Mouse (Mus musculus) cerebellum, adult 2 months (tissue): ENCODE measurements around the gene 9530077C05Rik. TPM values are rescaled to one million over a fixed set of nuclear protein-coding genes. Genes with fewer than 3 reads are reported as not detected.
A peak's percentile ranks its signal among the peaks of the same experiment; 100 is the strongest.
"Not testable (repeated sequence)": the region's sequence is repeated elsewhere in the genome, so short reads cannot be mapped to it uniquely, and the experiment has no call there.

Experiments
- DNase-seq, 2 experiments: peaks; one replicate each; pipeline ENCODE4 v3.0.0; 2021
- H3K27ac ChIP-seq: fragments of 200-500 bp; 2 replicates; pipeline ENCODE4 v1.5.1; 2012; ENCODE audit warnings: low read length, control low read depth, inconsistent platforms; ENCODE audit not compliant: insufficient read depth
- H3K27me3 ChIP-seq: fragments of 200-500 bp; 2 replicates; pipeline ENCODE4 v1.6.1; 2012; ENCODE audit warnings: inconsistent platforms, mild to moderate bottlenecking, low read length, moderate library complexity; ENCODE audit not compliant: control insufficient read depth, insufficient read depth
- H3K4me1 ChIP-seq: fragments of 200-500 bp; 2 replicates; pipeline ENCODE4 v1.6.1; 2011; ENCODE audit warnings: low read length; ENCODE audit not compliant: control insufficient read depth, insufficient read depth
- H3K4me3 ChIP-seq: fragments of 200-500 bp; replicated peaks from 2 replicates; pipeline ENCODE3; 2011; ENCODE audit warnings: mild to moderate bottlenecking, low read depth, low read length, control low read depth; ENCODE audit not compliant: insufficient read depth
- CTCF ChIP-seq: fragments of 200-500 bp; IDR thresholded peaks from 2 replicates; pipeline ENCODE4 v1.5.1; 2011; ENCODE audit warnings: low read depth, mild to moderate bottlenecking, control low read depth, low read length, moderate library complexity, borderline replicate concordance; ENCODE audit not compliant: insufficient read depth
- POLR2A ChIP-seq: fragments of 200-500 bp; IDR thresholded peaks from 2 replicates; pipeline ENCODE4 v1.6.1; 2011; ENCODE audit warnings: low read length, control low read depth, borderline replicate concordance; ENCODE audit not compliant: insufficient read depth
- WGBS: fragments of 180-500 bp; shearing (Covaris S2); methylation state at CpG from one replicate; pipeline ENCODE4 v1.1.7; 2018; 5-methylcytosine and 5-hydroxymethylcytosine counted together
- polyA plus RNA-seq: library from polyadenylated mRNA; depleted of rRNA; stranded (reverse); fragments of >200 nt; gene quantifications from 2 replicates; pipeline ENCODE4 v1.2.3, GENCODE M21; 2012

Gene 9530077C05Rik
- polyA plus RNA-seq, 1 experiment: 9.0 TPM

DNA sequence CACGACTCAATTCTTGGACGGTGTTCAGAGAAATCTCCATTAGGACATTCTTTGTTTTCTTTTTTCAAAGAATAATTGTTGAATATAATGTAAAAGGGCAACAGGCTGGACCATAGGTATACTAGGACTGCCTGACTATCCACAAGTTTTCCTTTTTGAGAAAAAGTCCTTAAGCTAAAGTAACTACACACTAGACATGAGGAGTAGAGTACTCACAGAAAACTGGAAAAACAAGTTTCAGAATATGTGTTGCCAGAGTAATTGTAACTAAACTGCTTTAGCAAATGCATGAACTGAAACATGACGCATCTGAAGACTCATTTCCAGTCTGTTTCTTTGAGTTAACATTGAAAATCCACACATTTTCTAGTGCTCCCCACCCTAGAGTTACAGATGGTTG is 5.9 kb upstream of the 9530077C05Rik start:
- TF ChIP-seq CTCF (no peak), POLR2A (no peak)
- Histone ChIP-seq H3K27ac (no peak overlapping the region), H3K4me3 (no peak overlapping the region), H3K4me1 (no peaks in the 10 kb centered on the region), H3K27me3 (no peaks in the 10 kb centered on the region)
- 73% methylated on average over 3 of the region's 3 CpGs for WGBS
- DNase-seq: no peak

- not testable (repeated sequence) for H3K4me1 ChIP-seq, DNase-seq, H3K4me3 ChIP-seq, H3K27ac ChIP-seq, H3K27me3 ChIP-seq
- 83% methylated on average over 4 of the region's 4 CpGs for WGBS
Measured at GRCm38 (mm10) chr9:22407633-22408032, 3.7 kb upstream of the 9530077C05Rik start.

- H3K27me3 ChIP-seq, DNase-seq, H3K4me1 ChIP-seq, H3K27ac ChIP-seq, H3K4me3 ChIP-seq: not testable (repeated sequence)
- 25% methylated on average over 4 of the region's 4 CpGs for WGBS
- peak; percentile 16; the same call in 1 of the 2 replicates for TF ChIP-seq CTCF
Measured at GRCm38 (mm10) chr9:22408344-22408743, 3.0 kb upstream of the 9530077C05Rik start.

GRCm38 (mm10) chr9:22409501-22409900 is 1.8 kb upstream of the 9530077C05Rik start:
- Histone ChIP-seq H3K4me1 (no peaks in the 10 kb centered on the region), H3K27me3 (no peaks in the 10 kb centered on the region), H3K4me3 (no peak overlapping the region), H3K27ac (no peak overlapping the region)
- no peak for TF ChIP-seq POLR2A
- no peak for TF ChIP-seq CTCF
- no peak for DNase-seq
- WGBS: 79% methylated on average over 7 of the region's 7 CpGs

- TF ChIP-seq POLR2A (no peak), CTCF (no peak)
- H3K4me3 ChIP-seq: no peak overlapping the region
- H3K27ac ChIP-seq: no peak overlapping the region
- no peak for DNase-seq
- peaks cover 7% of the 10 kb centered on the region for H3K4me1 ChIP-seq
- H3K27me3 ChIP-seq: no peaks in the 10 kb centered on the region
- WGBS: 84% methylated on average over 3 of the region's 3 CpGs
Measured at GRCm38 (mm10) chr9:22416187-22416586, 4.9 kb downstream of the 9530077C05Rik start.

- Histone ChIP-seq H3K27ac (peak overlapping the region; percentile 20; the same call in 1 of the 2 replicates), H3K4me1 (peaks cover 7% of the 10 kb centered on the region), H3K4me3 (no peak overlapping the region), H3K27me3 (no peaks in the 10 kb centered on the region)
- no peak for TF ChIP-seq CTCF
- TF ChIP-seq POLR2A: no peak
- 62% methylated on average over 6 of the region's 6 CpGs for WGBS
- DNase-seq: no peak
Measured at GRCm38 (mm10) chr9:22417547-22417946, 6.2 kb downstream of the 9530077C05Rik start.

- WGBS: 89% methylated on average over 3 of the region's 3 CpGs
Measured at GRCm38 (mm10) chr9:22419877-22420276, 8.6 kb downstream of the 9530077C05Rik start.

DNA sequence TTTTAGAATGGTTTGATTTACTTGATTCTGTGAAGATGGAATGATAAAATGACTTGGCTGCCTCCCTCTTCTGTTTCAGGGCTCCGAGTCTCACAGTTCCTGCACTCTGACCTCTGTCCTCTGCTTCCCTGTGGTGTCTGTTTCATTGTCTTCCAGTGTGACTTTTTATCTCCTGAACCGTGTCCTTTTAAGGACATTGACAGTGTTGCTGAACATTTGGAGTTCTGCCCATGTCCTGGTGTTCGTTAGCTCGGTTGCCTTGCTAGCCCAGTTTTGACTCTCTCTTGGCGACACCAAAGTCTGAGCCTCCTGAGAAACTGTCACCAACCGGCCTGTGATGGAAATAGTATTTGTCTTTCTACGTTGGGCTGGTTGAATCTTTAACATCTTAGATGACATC is 9.2 kb downstream of the 9530077C05Rik start:
- no peak overlapping the region for H3K27ac ChIP-seq
- TF ChIP-seq POLR2A: no peak
- TF ChIP-seq CTCF: no peak
- H3K27me3 ChIP-seq: no peaks in the 10 kb centered on the region
- DNase-seq: peak; percentile 33 to 59
- 15% methylated on average over 7 of the region's 7 CpGs for WGBS
- no peak overlapping the region for H3K4me3 ChIP-seq
- peaks cover 7% of the 10 kb centered on the region for H3K4me1 ChIP-seq

More at GRCm38 (mm10) chr9:22419877-22420276, 8.6 kb downstream of the 9530077C05Rik start:
- Histone ChIP-seq H3K27ac (no peak overlapping the region), H3K4me3 (no peak overlapping the region), H3K4me1 (peaks cover 7% of the 10 kb centered on the region), H3K27me3 (no peaks in the 10 kb centered on the region)
- TF ChIP-seq CTCF (no peak), POLR2A (no peak)
- DNase-seq: no peak

DNA sequence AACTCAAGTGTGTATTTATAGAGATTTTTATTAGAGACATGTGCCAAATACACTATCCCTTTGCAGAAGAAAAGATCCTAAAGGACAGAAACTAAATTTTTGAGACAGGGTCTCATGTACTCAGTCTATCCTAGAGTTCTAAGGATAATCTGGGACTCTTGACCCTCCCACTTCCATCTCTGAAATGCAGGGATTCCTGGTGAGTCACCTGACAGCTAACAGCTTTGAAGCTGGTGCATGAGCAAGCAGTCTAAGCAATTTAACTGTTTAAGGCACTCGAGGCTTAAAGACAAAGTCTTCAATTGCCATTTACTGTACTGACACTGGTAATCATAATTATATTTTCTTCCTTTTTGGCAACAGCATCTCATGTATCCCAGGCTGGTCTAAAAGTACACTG is 11.2 kb downstream of the 9530077C05Rik start:
- H3K4me1 ChIP-seq: peaks cover 7% of the 10 kb centered on the region
- H3K4me3 ChIP-seq: no peak overlapping the region
- no peak for DNase-seq
- TF ChIP-seq POLR2A (no peak), CTCF (no peak)
- no peak overlapping the region for H3K27ac ChIP-seq
- H3K27me3 ChIP-seq: no peaks in the 10 kb centered on the region
- 74% methylated on average over 1 of the region's 1 CpGs for WGBS
